Mouse (Mus musculus) erythroblast, embryonic 14.5 days (primary cell): ENCODE data around the gene Adcy3. TPM values are rescaled to one million over a fixed set of nuclear protein-coding genes. Genes with fewer than 3 reads are reported as not detected.
"Not testable (repeated sequence)": the region's sequence is repeated elsewhere in the genome, so short reads cannot be mapped to it uniquely, and the experiment has no call there.

ENCODE experiments used
- H3K27me3 ChIP-seq: 2 replicates; pipeline ENCODE4 v1.6.1; 2012; ENCODE audit warnings: inconsistent platforms; ENCODE audit not compliant: control insufficient read depth
- H3K36me3 ChIP-seq: 2 replicates; pipeline ENCODE4 v1.6.1; 2012; ENCODE audit warnings: mild to moderate bottlenecking, inconsistent platforms; ENCODE audit not compliant: control insufficient read depth
- H3K4me1 ChIP-seq: 2 replicates; pipeline ENCODE4 v1.6.1; 2012; ENCODE audit warnings: inconsistent platforms; ENCODE audit not compliant: control insufficient read depth
- H3K4me3 ChIP-seq: replicated peaks from 2 replicates; pipeline ENCODE3; 2012; ENCODE audit warnings: moderate library complexity, mild to moderate bottlenecking, inconsistent platforms
- H3K9me3 ChIP-seq: 2 replicates; pipeline ENCODE4 v1.6.1; 2012; ENCODE audit warnings: low read length, inconsistent platforms, mixed read lengths; ENCODE audit not compliant: control insufficient read depth
- GATA1 ChIP-seq: IDR thresholded peaks from 2 replicates; pipeline ENCODE4 v1.6.1; 2012; ENCODE audit warnings: low read length, inconsistent platforms, mixed read lengths
- TAL1 ChIP-seq: IDR thresholded peaks from 3 replicates; pipeline ENCODE4 v1.6.1; 2012; ENCODE audit warnings: low read length, inconsistent platforms, mixed read lengths
- polyA plus RNA-seq: library from polyadenylated mRNA; stranded (reverse); fragments of >175 nt; gene quantifications from 2 replicates; pipeline ENCODE4 v1.2.3, GENCODE M21; 2012

The Adcy3 gene
- polyA plus RNA-seq, 1 experiment: 0.01 TPM

DNA sequence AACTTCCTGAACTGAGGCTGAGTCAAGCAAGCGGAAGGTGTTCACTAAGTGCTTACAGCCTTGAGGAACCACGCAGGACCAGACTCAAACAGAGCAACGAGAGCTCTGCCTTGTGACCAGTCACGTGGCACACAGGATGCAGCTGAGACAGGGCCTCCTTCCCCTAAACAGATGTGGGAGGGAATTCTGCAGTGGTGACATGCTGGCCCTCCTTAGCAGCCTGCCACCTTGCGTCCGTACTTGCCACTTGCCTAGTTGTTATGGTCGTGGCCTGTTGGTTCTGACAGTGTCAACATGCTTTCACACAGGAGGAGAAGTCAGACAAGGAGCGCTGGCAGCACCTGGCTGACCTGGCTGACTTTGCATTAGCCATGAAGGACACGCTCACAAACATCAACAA lies 78.3 kb downstream of the Adcy3 start:
- H3K36me3 ChIP-seq: peaks cover 78% of the 10 kb centered on the region
- no peak for TF ChIP-seq GATA1
- no peak for TF ChIP-seq TAL1

GRCm38 (mm10) chr12:4212908-4213307 lies 80.0 kb downstream of the Adcy3 start:
- Histone ChIP-seq H3K36me3 (peaks cover 87% of the 10 kb centered on the region), H3K27me3 (no peaks in the 10 kb centered on the region), H3K4me3 (no peak overlapping the region), H3K4me1 (no peaks in the 10 kb centered on the region), H3K9me3 (no peaks in the 10 kb centered on the region)
- no peak for TF ChIP-seq GATA1
- TF ChIP-seq TAL1: no peak

More for the DNA sequence above, 78.3 kb downstream of the Adcy3 start:
- Histone ChIP-seq H3K9me3 (no peaks in the 10 kb centered on the region), H3K27me3 (no peaks in the 10 kb centered on the region), H3K4me3 (no peak overlapping the region), H3K4me1 (no peaks in the 10 kb centered on the region)

- Histone ChIP-seq H3K4me3 (no peak overlapping the region), H3K27me3 (no peaks in the 10 kb centered on the region), H3K4me1 (peaks cover 32% of the 10 kb centered on the region), H3K9me3 (no peaks in the 10 kb centered on the region), H3K36me3 (peaks cover 67% of the 10 kb centered on the region)
- TF ChIP-seq TAL1: no peak
- TF ChIP-seq GATA1: no peak
These were observed 97.3 kb downstream of the Adcy3 start for GRCm38 (mm10) chr12:4230156-4230555.

DNA sequence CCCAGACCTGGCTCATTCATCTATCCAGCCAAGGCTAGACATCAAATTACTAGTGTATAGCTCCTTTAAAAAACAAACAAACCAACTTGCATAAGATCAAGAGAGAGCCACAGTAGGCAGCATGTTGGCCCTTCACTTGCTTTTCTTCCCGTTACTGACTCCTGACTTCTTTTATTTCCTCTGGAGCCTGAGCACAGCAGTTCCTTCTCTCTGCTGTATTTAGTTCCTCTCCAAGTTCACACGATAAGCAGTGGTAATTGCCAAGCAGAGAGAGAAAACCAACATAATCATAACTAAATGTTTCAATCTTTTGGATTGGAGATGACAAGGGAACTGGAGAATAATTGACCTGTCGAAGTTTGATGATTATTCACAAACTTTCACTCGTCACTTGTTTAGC lies 99.9 kb downstream of the Adcy3 start:
- Histone ChIP-seq H3K27me3 (no peaks in the 10 kb centered on the region), H3K36me3 (peaks cover 44% of the 10 kb centered on the region)

DNA sequence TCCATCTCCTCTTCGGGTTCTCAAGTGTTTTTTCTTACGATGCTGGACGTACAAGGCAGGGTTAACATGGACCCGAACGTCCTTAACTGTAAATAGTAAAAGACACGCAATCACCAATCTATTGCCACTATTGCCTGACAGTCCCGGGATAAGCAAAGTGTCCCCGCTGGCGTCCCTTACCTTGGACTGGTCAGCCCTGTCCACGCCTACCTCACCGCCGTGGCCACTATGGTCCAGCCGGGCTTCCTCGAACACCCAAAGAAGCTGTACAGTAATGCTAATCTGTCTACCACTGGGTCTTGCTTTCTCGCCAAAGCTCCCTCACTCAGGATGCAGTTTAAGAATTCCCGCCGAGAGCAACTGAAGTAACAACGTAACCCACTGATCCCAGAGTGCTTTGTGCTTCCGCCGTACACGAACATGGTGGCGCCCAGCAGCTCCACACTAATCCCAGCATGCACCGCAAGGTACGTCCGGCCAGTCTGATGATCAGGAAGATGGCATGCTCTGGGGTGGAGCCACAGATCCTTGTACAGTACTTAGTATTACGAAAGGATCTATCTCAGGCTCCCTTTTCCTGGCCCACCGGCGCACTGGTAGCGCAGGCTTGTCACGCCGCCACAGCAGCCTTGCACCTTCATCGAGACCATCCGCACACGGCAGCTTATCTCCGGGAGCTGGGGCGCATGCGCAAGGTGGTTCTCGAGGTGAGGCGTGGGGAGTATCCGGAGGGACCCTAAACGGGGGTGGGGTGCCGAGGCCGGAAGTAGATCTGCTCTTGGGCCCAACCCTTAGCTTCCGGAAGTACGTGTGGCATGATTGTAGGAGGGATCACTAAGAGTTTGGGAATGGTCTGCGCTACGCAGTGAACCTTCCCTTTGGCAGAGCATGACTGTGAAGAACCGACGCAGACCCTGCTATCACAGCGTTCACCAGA lies 100.9 kb downstream of the Adcy3 start, which contains the start of the genes Ptrhd1 and Cenpo:
Ptrhd1 (plus strand) TSS at position 456 of the 937 bp plus-strand sequence.
Cenpo (minus strand) TSS at position 723 of the 937 bp plus-strand sequence.
- TF ChIP-seq TAL1 (no peak), GATA1 (peak; percentile 27; the same call in 1 of the 2 replicates)
- Histone ChIP-seq H3K4me1 (peaks cover 34% of the 10 kb centered on the region), H3K27me3 (no peaks in the 10 kb centered on the region), H3K4me3 (peak within 1 kb of the TSS; percentile 93), H3K9me3 (no peaks in the 10 kb centered on the region), H3K36me3 (peaks cover 34% of the 10 kb centered on the region)

More for the DNA sequence above, 99.9 kb downstream of the Adcy3 start:
- Histone ChIP-seq H3K4me3 (peak overlapping the region; percentile 93), H3K9me3 (no peaks in the 10 kb centered on the region), H3K4me1 (peaks cover 34% of the 10 kb centered on the region)
- no peak for TF ChIP-seq TAL1
- TF ChIP-seq GATA1: no peak

- Histone ChIP-seq H3K9me3 (no peaks in the 10 kb centered on the region), H3K36me3 (peaks cover 3% of the 10 kb centered on the region; the same call in 1 of the 2 replicates), H3K4me1 (peaks cover 21% of the 10 kb centered on the region), H3K27me3 (no peaks in the 10 kb centered on the region), H3K4me3 (no peak overlapping the region)
- TF ChIP-seq TAL1 (no peak), GATA1 (no peak)
These were observed 104.6 kb downstream of the Adcy3 start for GRCm38 (mm10) chr12:4237481-4237880.

DNA sequence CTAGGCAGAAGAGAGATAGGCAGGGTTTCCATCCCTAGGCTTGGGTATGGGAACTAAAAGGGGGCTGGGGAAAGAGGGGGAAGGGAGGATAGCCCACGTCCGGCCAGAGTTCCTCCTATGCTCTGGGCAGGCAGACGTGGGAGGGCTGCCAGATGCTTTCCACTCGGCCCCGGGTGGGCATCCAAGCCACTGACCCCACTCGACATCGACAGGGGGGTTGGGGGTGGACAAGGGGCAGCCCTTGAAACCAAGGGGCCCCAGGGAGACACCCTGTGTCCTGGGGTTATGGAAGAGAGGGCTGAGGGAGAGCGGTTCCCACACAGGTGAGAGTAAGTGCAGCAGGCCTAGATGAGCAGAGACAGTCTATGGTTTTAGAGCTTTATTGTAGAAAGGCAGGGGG lies 107.4 kb downstream of the Adcy3 start:
- not testable (repeated sequence) for H3K4me3 ChIP-seq, H3K27me3 ChIP-seq, H3K4me1 ChIP-seq, H3K9me3 ChIP-seq, H3K36me3 ChIP-seq

- Histone ChIP-seq H3K4me1 (no peaks in the 10 kb centered on the region), H3K4me3 (no peak overlapping the region)
These were observed 110.9 kb downstream of the Adcy3 start for GRCm38 (mm10) chr12:4243805-4244204.

GRCm38 (mm10) chr12:4245742-4246141 lies 112.8 kb downstream of the Adcy3 start:
- Histone ChIP-seq H3K27me3 (no peaks in the 10 kb centered on the region), H3K36me3 (no peaks in the 10 kb centered on the region), H3K4me3 (no peak overlapping the region), H3K4me1 (no peaks in the 10 kb centered on the region), H3K9me3 (no peaks in the 10 kb centered on the region)
- no peak for TF ChIP-seq GATA1
- no peak for TF ChIP-seq TAL1

More at GRCm38 (mm10) chr12:4243805-4244204, 110.9 kb downstream of the Adcy3 start:
- Histone ChIP-seq H3K27me3 (no peaks in the 10 kb centered on the region), H3K9me3 (no peaks in the 10 kb centered on the region), H3K36me3 (no peaks in the 10 kb centered on the region)
- TF ChIP-seq GATA1 (no peak), TAL1 (no peak)
